Mouse (Mus musculus): ENCODE measurements around the gene Casz1. TPM values are rescaled to one million over a fixed set of nuclear protein-coding genes. Genes with fewer than 3 reads are reported as not detected.

Gene Casz1
- total RNA-seq, 1 experiment = 4.0 TPM

DNA sequence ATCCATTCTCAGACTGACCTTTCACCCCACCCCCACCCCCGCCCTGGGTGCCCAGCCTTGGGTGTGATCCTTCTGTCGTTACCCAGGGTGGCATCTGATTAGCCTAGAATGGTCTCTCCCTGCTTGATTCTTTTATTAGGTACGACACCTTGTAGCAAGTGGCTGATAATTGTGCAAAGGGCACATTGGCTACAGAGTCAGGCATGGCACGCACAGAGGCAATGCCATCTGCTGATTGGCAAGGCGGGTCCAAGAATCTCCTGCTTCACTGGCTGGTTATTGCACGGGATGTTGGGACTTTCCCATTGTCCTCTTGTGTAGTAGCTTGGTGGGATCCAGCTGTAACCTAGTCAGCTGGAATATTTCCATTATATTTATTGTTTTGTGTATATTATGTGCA is 33.4 kb downstream of the Casz1 start:
- H3K36me3 ChIP-seq (ENCODE audit: control insufficient read depth, insufficient read depth, low read length, poor library complexity, severe bottlenecking) = no peaks in the 10 kb centered on the region
- no peak overlapping the region for H3K4me3 ChIP-seq (ENCODE audit: insufficient read depth in 1 of 2, low read depth in 1 of 2, low read length in 2 of 2, poor library complexity in 1 of 2, severe bottlenecking in 1 of 2)
- no peak overlapping the region for H3K27ac ChIP-seq (ENCODE audit: insufficient read depth, low read depth, low read length, poor library complexity, severe bottlenecking)
- DNase-seq (ENCODE audit: low read depth, low spot score) = no peak
- peaks cover 2 to 18% of the 10 kb centered on the region in 2 experiments; a peak in 2 of 4 replicates for H3K4me1 ChIP-seq (ENCODE audit: control insufficient read depth in 2 of 2, insufficient read depth in 2 of 2, low read length in 2 of 2, poor library complexity in 1 of 2)
- in situ Hi-C loops (cut with MboI; ENCODE audit: low sequenced_read_pairs in 2 of 2, unreplicated experiment in 2 of 2) = no loop called here
- TF ChIP-seq MAFK (IDR thresholded peaks at IDR 0.05; ENCODE audit: insufficient read depth, low read depth, low read length) (no peak), ZNF384 (IDR thresholded peaks at IDR 0.05; ENCODE audit: low read depth, low read length) (no peak), HCFC1 (IDR thresholded peaks at IDR 0.05; ENCODE audit: borderline replicate concordance, insufficient read depth, low read length) (no peak)
- H3K9ac ChIP-seq (ENCODE audit: insufficient read depth, low read depth, low read length, poor library complexity, severe bottlenecking) = no peak overlapping the region
- no peaks in the 10 kb centered on the region for H3K9me3 ChIP-seq (ENCODE audit: control insufficient read depth, insufficient read depth, low read depth, low read length)

DNA sequence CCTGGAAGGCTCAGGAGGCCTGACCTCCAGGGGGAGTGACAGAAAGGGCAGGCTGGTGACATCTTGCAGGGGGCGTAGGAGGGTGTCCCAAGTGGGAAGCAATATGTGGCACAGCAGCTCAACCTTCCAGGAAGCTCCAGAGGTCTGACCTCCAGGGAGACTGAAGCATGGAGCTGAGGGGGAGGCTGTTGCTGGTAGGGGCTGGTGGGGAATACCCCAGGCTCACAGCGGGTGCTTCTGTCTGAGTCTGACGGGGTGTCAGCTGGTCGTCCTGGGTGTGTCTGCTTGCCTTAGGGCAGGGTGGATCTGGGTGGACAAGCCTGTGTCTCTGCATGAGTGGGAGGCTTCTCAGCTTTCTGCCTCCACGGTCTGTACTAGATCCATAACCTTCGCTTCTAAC is 38.1 kb downstream of the Casz1 start:
- Histone ChIP-seq H3K4me1 (ENCODE audit: control insufficient read depth in 2 of 2, insufficient read depth in 2 of 2, low read length in 2 of 2, poor library complexity in 1 of 2) (peaks cover 0 to 22% of the 10 kb centered on the region in 2 experiments; a peak in 2 of 4 replicates), H3K27ac (ENCODE audit: insufficient read depth, low read depth, low read length, poor library complexity, severe bottlenecking) (no peak overlapping the region), H3K9ac (ENCODE audit: insufficient read depth, low read depth, low read length, poor library complexity, severe bottlenecking) (no peak overlapping the region), H3K4me3 (ENCODE audit: insufficient read depth in 1 of 2, low read depth in 1 of 2, low read length in 2 of 2, poor library complexity in 1 of 2, severe bottlenecking in 1 of 2) (no peak overlapping the region), H3K36me3 (ENCODE audit: control insufficient read depth, insufficient read depth, low read length, poor library complexity, severe bottlenecking) (no peaks in the 10 kb centered on the region), H3K9me3 (ENCODE audit: control insufficient read depth, insufficient read depth, low read depth, low read length) (no peaks in the 10 kb centered on the region)
- TF ChIP-seq CHD2 (IDR thresholded peaks at IDR 0.05; ENCODE audit: low read depth, low read length) (no peak), ZNF384 (IDR thresholded peaks at IDR 0.05; ENCODE audit: low read depth, low read length) (no peak), HCFC1 (IDR thresholded peaks at IDR 0.05; ENCODE audit: borderline replicate concordance, insufficient read depth, low read length) (no peak)
- in situ Hi-C loops (cut with MboI; ENCODE audit: low sequenced_read_pairs in 2 of 2, unreplicated experiment in 2 of 2) = no loop called here
- no peak for DNase-seq (ENCODE audit: low read depth, low spot score)

DNA sequence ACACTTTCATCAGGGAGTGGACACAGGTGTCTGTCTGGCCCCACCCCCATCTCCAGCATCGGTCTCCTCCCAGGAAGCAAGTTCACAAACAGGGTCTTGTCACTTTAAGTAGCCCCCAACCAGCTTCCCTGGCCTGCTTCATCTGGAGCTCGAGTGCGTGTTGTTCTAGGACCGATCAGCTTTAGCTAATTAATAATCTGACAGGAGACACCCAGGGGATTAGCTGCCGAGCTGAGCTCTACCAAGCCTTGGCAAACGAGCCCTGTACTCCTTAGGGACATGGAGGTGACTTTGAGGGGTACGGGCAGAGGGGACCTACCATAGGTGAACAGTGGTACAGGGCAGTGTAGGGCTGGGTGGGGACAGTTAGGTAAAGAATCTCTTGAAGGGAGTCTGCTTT is 40.7 kb downstream of the Casz1 start:
- in situ Hi-C loops (cut with MboI; ENCODE audit: low sequenced_read_pairs in 2 of 2, unreplicated experiment in 2 of 2) = no loop called here
- no peak overlapping the region for H3K27ac ChIP-seq (ENCODE audit: insufficient read depth, low read depth, low read length, poor library complexity, severe bottlenecking)
- no peak for DNase-seq (ENCODE audit: low read depth, low spot score)
- H3K4me1 ChIP-seq (ENCODE audit: control insufficient read depth in 2 of 2, insufficient read depth in 2 of 2, low read length in 2 of 2, poor library complexity in 1 of 2) = peaks cover 0 to 23% of the 10 kb centered on the region in 2 experiments; a peak in 2 of 4 replicates
- no peak overlapping the region for H3K4me3 ChIP-seq (ENCODE audit: insufficient read depth in 1 of 2, low read depth in 1 of 2, low read length in 2 of 2, poor library complexity in 1 of 2, severe bottlenecking in 1 of 2)
- no peaks in the 10 kb centered on the region for H3K9me3 ChIP-seq (ENCODE audit: control insufficient read depth, insufficient read depth, low read depth, low read length)
- no peaks in the 10 kb centered on the region for H3K36me3 ChIP-seq (ENCODE audit: control insufficient read depth, insufficient read depth, low read length, poor library complexity, severe bottlenecking)
- H3K9ac ChIP-seq (ENCODE audit: insufficient read depth, low read depth, low read length, poor library complexity, severe bottlenecking) = no peak overlapping the region
- TF ChIP-seq ZC3H11A (IDR thresholded peaks at IDR 0.05; ENCODE audit: borderline replicate concordance, low read depth, low read length) = no peak
- TF ChIP-seq ZNF384 (IDR thresholded peaks at IDR 0.05; ENCODE audit: low read depth, low read length) = no peak
- no peak for TF ChIP-seq MAFK (IDR thresholded peaks at IDR 0.05; ENCODE audit: insufficient read depth, low read depth, low read length)
- TF ChIP-seq CHD2 (IDR thresholded peaks at IDR 0.05; ENCODE audit: low read depth, low read length) = no peak
- TF ChIP-seq HCFC1 (IDR thresholded peaks at IDR 0.05; ENCODE audit: borderline replicate concordance, insufficient read depth, low read length) = no peak

DNA sequence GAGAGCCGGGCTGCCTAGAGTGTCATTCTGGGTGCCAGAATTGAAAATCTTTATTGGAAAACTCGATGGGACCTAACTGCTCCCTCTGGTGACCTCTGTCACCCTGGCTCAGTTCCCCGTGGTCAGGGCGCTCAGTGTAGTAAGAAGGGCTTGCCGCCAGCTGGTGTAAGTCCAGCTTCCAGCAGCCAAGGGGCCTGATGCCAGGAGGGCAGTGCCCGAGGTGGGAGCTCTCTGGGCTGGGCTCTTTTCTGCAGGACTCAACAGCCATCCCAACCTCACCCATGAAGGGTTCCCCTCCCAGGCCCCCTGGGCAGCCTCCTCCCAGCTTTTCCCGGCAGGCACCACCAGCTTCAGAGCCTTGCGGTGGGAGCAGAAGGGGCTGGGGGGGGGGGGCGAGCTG is 42.0 kb downstream of the Casz1 start:
- TF ChIP-seq HCFC1 (IDR thresholded peaks at IDR 0.05; ENCODE audit: borderline replicate concordance, insufficient read depth, low read length) = no peak
- TF ChIP-seq CHD2 (IDR thresholded peaks at IDR 0.05; ENCODE audit: low read depth, low read length) = no peak
- no peak for TF ChIP-seq ZNF384 (IDR thresholded peaks at IDR 0.05; ENCODE audit: low read depth, low read length)
- no peak for TF ChIP-seq MAFK (IDR thresholded peaks at IDR 0.05; ENCODE audit: insufficient read depth, low read depth, low read length)
- TF ChIP-seq ZC3H11A (IDR thresholded peaks at IDR 0.05; ENCODE audit: borderline replicate concordance, low read depth, low read length) = no peak
- H3K9ac ChIP-seq (ENCODE audit: insufficient read depth, low read depth, low read length, poor library complexity, severe bottlenecking) = no peak overlapping the region; the same call in 1 of the 2 replicates
- H3K36me3 ChIP-seq (ENCODE audit: control insufficient read depth, insufficient read depth, low read length, poor library complexity, severe bottlenecking) = no peaks in the 10 kb centered on the region
- no peaks in the 10 kb centered on the region for H3K9me3 ChIP-seq (ENCODE audit: control insufficient read depth, insufficient read depth, low read depth, low read length)
- no peak for DNase-seq (ENCODE audit: low read depth, low spot score)
- H3K4me1 ChIP-seq (ENCODE audit: control insufficient read depth in 2 of 2, insufficient read depth in 2 of 2, low read length in 2 of 2, poor library complexity in 1 of 2) = peaks cover 0 to 26% of the 10 kb centered on the region in 2 experiments; a peak in 2 of 4 replicates
- peak overlapping the region in 1 of 2 experiments; percentile 16; a peak in 1 of 4 replicates for H3K4me3 ChIP-seq (ENCODE audit: insufficient read depth in 1 of 2, low read depth in 1 of 2, low read length in 2 of 2, poor library complexity in 1 of 2, severe bottlenecking in 1 of 2)
- in situ Hi-C loops (cut with MboI; ENCODE audit: low sequenced_read_pairs in 2 of 2, unreplicated experiment in 2 of 2) = no loop called here
- H3K27ac ChIP-seq (ENCODE audit: insufficient read depth, low read depth, low read length, poor library complexity, severe bottlenecking) = no peak overlapping the region

DNA sequence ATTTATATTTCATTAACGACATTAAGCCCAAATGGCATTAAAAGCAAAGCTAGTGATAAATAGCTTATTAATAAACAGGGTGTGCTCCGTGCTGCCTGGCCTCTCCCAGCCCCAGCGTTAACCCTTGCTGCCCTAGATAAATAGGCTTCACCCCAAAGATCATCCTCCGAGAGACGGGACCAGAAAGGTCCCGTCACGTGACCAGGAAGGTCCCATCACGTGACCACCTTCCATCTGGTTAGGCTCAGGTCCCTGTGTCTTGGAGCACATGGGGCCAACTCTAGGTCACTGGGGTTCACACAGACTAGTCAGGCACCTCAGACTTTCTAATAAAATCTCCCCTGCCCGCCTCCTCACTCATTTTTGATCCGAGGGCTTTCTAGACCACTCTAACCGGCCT is 42.5 kb downstream of the Casz1 start:
- DNase-seq (ENCODE audit: low read depth, low spot score) = no peak
- in situ Hi-C loops (cut with MboI; ENCODE audit: low sequenced_read_pairs in 2 of 2, unreplicated experiment in 2 of 2) = no loop called here
- Histone ChIP-seq H3K4me3 (ENCODE audit: insufficient read depth in 1 of 2, low read depth in 1 of 2, low read length in 2 of 2, poor library complexity in 1 of 2, severe bottlenecking in 1 of 2) (peak overlapping the region in 1 of 2 experiments; percentile 16; a peak in 2 of 4 replicates), H3K9ac (ENCODE audit: insufficient read depth, low read depth, low read length, poor library complexity, severe bottlenecking) (no peak overlapping the region; the same call in 1 of the 2 replicates), H3K27ac (ENCODE audit: insufficient read depth, low read depth, low read length, poor library complexity, severe bottlenecking) (no peak overlapping the region), H3K9me3 (ENCODE audit: control insufficient read depth, insufficient read depth, low read depth, low read length) (no peaks in the 10 kb centered on the region), H3K4me1 (ENCODE audit: control insufficient read depth in 2 of 2, insufficient read depth in 2 of 2, low read length in 2 of 2, poor library complexity in 1 of 2) (peaks cover 0 to 26% of the 10 kb centered on the region in 2 experiments; a peak in 2 of 4 replicates), H3K36me3 (ENCODE audit: control insufficient read depth, insufficient read depth, low read length, poor library complexity, severe bottlenecking) (no peaks in the 10 kb centered on the region)
- no peak for TF ChIP-seq ZC3H11A (IDR thresholded peaks at IDR 0.05; ENCODE audit: borderline replicate concordance, low read depth, low read length)
- TF ChIP-seq ZNF384 (IDR thresholded peaks at IDR 0.05; ENCODE audit: low read depth, low read length) = no peak
- no peak for TF ChIP-seq MAFK (IDR thresholded peaks at IDR 0.05; ENCODE audit: insufficient read depth, low read depth, low read length)
- no peak for TF ChIP-seq HCFC1 (IDR thresholded peaks at IDR 0.05; ENCODE audit: borderline replicate concordance, insufficient read depth, low read length)

All from ES-E14 (cell line).